In genomic region chr2:170508821-170509220, GRCm38 (mm10) we compare ENCODE assay signal across 8 mouse cellular contexts. TPM values are rescaled to one million over a fixed set of nuclear protein-coding genes. Genes with fewer than 3 reads are reported as not detected.
DNase-seq lines count a peak whose midpoint lies in the region; ATAC-seq and TF ChIP-seq lines count a peak whose summit lies in the region.

No protein-coding gene starts in this region.

- DNase-seq in MN1 (ENCODE audit: low spot score): peak; percentile 89
- DNase-seq in cerebellum, adult 9-11 months: peak; percentile 93
- peak; percentile 71 to 88 for DNase-seq in frontal cortex, postnatal 10 days (ENCODE audit: low spot score in 2 of 2)
- peak; percentile 97 to 98 for DNase-seq in layer of hippocampus, postnatal 10 days (ENCODE audit: low spot score in 2 of 2)
- peak; percentile 93 for DNase-seq in lung, postnatal 0 days (ENCODE audit: low spot score)
- peak; percentile 75 for DNase-seq in ovary, postnatal 10 days (ENCODE audit: low spot score)
- peak; percentile 77 for DNase-seq in thymus, postnatal 0 days (ENCODE audit: low spot score)

- 3% methylated on average over 12 of the region's 12 CpGs for WGBS in hindbrain, embryonic 12.5 days
- 1% methylated on average over 12 of the region's 12 CpGs for WGBS in lung, postnatal 0 days

- peaks cover 24% of the 10 kb centered on the region for H3K4me1 ChIP-seq in hindbrain, embryonic 12.5 days
- H3K4me1 ChIP-seq in lung, postnatal 0 days (ENCODE audit: insufficient read depth, low read depth, low read length): peaks cover 3% of the 10 kb centered on the region; the same call in 1 of the 2 replicates

- 0 out of 2 replicates have a peak overlapping the region, but pooled peaks have one; percentile 10 for H3K9ac ChIP-seq in hindbrain, embryonic 12.5 days
- H3K9ac ChIP-seq in lung, postnatal 0 days (replicated peaks; ENCODE audit: low read depth): no peak overlapping the region

- peak; percentile 88 for TF ChIP-seq CTCF in lung, postnatal 0 days (IDR thresholded peaks at IDR 0.05)

- no peak for TF ChIP-seq EP300 in lung, postnatal 0 days (IDR thresholded peaks at IDR 0.05)

- H3K4me3 ChIP-seq in hindbrain, embryonic 12.5 days: peak overlapping the region; percentile 12; the same call in 1 of the 2 replicates
- H3K4me3 ChIP-seq in lung, postnatal 0 days (ENCODE audit: low read depth, low read length): peak overlapping the region; percentile 21; the same call in 1 of the 2 replicates

- H3K27me3 ChIP-seq in hindbrain, embryonic 12.5 days: no peaks in the 10 kb centered on the region; the same call in 1 of the 2 replicates
- H3K27me3 ChIP-seq in lung, postnatal 0 days (replicated peaks; ENCODE audit: insufficient read depth, low read length): peaks cover 3% of the 10 kb centered on the region; the same call in 1 of the 2 replicates

- no peak overlapping the region for H3K27ac ChIP-seq in hindbrain, embryonic 12.5 days
- no peak overlapping the region for H3K27ac ChIP-seq in lung, postnatal 0 days (ENCODE audit: low read length)

- no peak for ATAC-seq in hindbrain, embryonic 12.5 days (ENCODE audit: low FRiP score)
- peak; percentile 20; the same call in 1 of the 2 replicates for ATAC-seq in lung, postnatal 0 days

- H3K4me2 ChIP-seq in hindbrain, embryonic 12.5 days (replicated peaks): peak overlapping the region; percentile 57
- H3K4me2 ChIP-seq in lung, postnatal 0 days (replicated peaks; ENCODE audit: low read depth, low read length): peak overlapping the region; percentile 48

- no peaks in the 10 kb centered on the region for H3K9me3 ChIP-seq in hindbrain, embryonic 12.5 days (replicated peaks)
- H3K9me3 ChIP-seq in lung, postnatal 0 days (ENCODE audit: low read length): no peaks in the 10 kb centered on the region

- no peaks in the 10 kb centered on the region for H3K36me3 ChIP-seq in hindbrain, embryonic 12.5 days
- H3K36me3 ChIP-seq in lung, postnatal 0 days (ENCODE audit: insufficient read depth, low read length): no peaks in the 10 kb centered on the region

RNA-seq across cellular contexts. Expression of gene Cyp24a1, which starts 11.9 kb away (rescaled TPM):
- 0.10 TPM in 1 of 2 replicates, not detected in the other for polyA plus RNA-seq in hindbrain, embryonic 12.5 days (2016; fragmentation: Nextera tagmentation; extraction: Ambion mirVana)
- not detected for total RNA-seq in layer of hippocampus, postnatal 10 days (2021)
- not detected in 2 replicates for polyA plus RNA-seq in lung, postnatal 0 days (2015; fragmentation: Nextera tagmentation; extraction: Ambion mirVana)
- 0.12 and 0.30 TPM in 2 replicates for polyA plus RNA-seq in thymus, postnatal 0 days (2015; fragmentation: Nextera tagmentation; extraction: Ambion mirVana)

RNA-seq across cellular contexts. Expression of gene Pfdn4, which starts 12.6 kb away (rescaled TPM):
- 128 and 139 TPM in 2 replicates for polyA plus RNA-seq in hindbrain, embryonic 12.5 days (2016; fragmentation: Nextera tagmentation; extraction: Ambion mirVana)
- total RNA-seq in layer of hippocampus, postnatal 10 days (2021): 10 to 100 TPM; 39.7 to 43.2 TPM
- polyA plus RNA-seq in lung, postnatal 0 days (2015; fragmentation: Nextera tagmentation; extraction: Ambion mirVana): 50.4 and 60.0 TPM in 2 replicates
- polyA plus RNA-seq in thymus, postnatal 0 days (2015; fragmentation: Nextera tagmentation; extraction: Ambion mirVana): 95.6 and 102 TPM in 2 replicates
